Mouse (Mus musculus) gonadal fat pad, adult 2 months (tissue): ENCODE measurements around the gene Inha. TPM values are rescaled to one million over a fixed set of nuclear protein-coding genes. Genes with fewer than 3 reads are reported as not detected.

Source experiments
- DNase-seq: peaks from one replicate; pipeline ENCODE4 v3.0.0-alpha.2; 2012; ENCODE audit warnings: low read depth
- polyA plus RNA-seq: library from polyadenylated mRNA; depleted of rRNA; stranded (reverse); fragments of >200 nt; gene quantifications from 2 replicates; pipeline ENCODE4 v1.2.3, GENCODE M21; 2012

The Inha gene
- polyA plus RNA-seq, 1 experiment: 33.4 TPM

DNA sequence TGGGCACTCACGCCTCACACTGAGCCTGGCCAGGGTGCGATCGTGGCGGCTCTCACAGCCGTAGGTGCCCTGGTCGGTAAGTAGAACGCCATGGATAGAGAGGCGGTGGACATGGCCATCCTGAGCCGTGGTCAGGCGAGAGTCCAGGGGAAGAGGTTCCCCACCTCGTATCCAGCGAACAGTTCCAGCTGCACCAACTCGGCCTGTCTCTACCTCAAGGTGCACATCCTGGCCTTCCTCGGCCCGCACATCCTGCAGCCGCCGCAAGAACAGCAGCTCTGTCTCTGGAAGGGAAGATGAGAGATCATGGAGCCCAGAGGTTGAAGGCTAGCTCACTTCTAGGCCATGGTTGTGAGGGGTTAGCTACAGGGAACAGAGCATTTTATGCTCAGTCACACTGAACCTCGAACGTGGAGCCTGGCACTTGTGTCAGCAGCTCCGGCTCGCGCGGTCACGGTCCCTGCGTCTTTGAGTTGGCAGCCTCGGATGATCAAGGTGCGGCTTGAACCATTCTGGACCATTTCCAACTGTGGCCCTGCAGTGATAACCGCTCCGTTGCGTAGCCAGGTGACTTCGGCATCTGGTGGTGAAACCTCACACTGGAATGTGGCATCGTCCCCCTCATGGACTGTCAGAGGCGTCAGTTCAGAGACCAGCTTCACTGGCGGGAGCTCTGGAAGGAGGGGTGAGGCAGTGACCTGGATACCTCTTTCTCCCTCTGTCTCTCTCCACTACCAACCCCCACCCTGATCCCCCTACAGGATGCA, 15.9 kb upstream of the Inha start:
- DNase-seq: no peak

DNA sequence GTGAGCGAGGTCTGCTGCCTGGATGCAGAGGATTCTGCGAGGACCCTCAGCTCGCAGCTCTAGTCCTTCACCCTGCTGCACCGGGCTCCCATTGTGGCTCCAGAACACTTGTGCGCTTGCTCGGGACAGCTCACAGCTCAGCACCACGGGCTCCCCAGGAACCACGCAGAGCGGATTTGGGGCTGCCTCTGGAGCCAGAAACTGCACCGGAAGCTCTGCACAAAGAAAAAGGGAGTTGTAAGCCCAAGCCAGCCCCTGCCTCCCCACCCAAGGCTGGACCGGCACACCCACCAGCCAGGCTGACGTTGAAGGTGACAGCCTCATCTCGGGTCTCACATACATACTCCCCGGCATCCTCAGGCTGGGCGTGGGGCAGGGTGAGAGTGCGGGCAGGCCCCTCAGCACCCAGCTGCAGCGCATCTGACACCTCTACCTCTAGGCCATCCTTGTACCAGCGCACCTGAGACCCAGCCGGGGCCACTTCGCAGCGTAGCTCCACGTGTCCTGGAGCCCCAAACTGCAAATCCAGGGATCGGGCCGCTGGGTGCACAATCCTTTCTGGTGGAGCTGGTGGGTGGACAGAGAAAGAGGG, 14.2 kb upstream of the Inha start:
- no peak for DNase-seq

DNA sequence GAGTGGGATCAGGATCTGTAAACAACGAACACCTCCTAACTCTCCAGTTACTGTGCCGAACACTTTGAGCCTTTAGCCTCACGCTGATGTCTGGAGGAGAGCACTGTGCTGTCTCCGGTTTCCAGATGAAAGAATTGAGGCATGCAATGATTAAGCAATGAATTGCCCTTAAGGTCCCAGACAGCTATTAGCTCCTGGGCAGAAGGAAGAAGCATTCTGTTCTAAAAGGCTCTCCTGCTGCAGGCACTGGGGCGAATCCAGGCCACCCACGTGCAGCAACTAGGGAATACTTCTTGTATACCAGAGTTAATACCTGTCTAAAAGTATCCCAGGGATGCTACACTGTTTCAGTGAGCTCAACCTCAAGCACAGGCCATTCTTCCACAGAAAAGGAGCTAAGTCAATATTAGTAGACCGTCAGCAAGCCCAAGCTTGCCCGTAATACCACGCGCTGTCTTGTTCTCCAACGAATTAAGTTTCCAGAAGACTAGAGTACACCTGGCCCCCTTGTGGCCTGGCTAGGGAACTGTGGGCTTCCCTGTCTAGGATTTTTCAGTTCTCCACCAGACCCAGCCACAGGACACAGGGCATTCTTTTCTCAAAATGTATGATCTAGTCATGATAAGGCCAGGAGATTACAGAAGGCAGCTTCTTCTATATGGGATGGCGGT, 11.9 kb upstream of the Inha start:
- peak; percentile 27 for DNase-seq

DNA sequence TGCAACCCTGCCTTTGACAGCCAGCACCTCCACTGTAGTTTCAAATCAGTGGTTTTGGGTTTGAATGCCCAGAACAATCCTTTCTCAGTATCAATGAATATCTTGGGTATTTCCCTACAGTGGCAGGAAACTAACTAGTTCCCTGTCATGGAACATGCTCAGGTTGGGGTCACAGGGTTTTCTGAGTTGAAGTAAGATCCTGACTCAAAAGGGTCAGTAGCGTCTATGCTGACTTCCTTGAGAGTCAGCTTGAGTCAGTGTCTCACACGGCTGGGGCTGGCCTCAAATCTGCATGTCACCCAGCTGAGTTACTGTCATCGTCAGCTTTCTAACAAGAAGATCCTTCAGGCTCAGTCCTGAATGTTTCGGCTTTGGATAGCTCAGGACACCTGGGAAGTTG, 8.0 kb upstream of the Inha start:
- no peak for DNase-seq

DNA sequence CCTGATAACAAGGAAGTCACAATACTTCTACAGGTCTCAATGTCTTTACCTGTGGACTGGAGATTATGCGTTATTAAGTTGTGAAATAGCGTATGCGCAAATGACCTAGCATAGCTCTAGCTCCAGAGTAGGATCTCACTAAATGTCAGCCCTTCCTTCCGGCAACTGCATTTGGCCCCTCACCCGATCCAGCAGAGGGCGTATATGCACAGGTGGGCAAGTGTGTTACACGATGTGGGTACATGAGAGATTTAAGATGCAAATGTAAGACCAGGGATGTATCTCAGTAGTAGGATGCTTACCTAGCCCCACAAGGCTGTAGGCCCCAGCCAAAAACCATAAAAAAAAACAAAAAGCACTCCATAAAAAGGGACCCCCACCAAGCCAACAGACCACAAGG, 7.4 kb upstream of the Inha start:
- DNase-seq: no peak

DNA sequence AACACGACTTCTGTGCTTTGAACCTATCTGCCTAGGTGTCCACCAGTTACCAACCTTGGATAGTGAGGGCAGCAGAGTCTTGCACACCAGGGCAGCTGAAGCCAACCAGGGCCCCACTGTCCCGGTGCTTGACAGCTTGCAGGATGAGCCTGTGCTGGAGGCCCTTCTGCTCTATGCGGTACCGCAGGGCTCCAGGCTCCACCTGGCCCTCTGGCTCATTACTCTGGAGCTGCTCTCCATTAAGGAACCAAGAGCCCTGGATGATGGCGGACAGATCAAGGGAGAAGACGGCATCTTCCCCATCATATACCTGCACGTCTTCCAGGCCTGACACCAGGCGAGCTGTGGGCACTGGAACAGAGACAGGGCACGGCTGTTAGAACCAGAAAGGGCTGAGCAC, 5.0 kb upstream of the Inha start:
- no peak for DNase-seq

DNA sequence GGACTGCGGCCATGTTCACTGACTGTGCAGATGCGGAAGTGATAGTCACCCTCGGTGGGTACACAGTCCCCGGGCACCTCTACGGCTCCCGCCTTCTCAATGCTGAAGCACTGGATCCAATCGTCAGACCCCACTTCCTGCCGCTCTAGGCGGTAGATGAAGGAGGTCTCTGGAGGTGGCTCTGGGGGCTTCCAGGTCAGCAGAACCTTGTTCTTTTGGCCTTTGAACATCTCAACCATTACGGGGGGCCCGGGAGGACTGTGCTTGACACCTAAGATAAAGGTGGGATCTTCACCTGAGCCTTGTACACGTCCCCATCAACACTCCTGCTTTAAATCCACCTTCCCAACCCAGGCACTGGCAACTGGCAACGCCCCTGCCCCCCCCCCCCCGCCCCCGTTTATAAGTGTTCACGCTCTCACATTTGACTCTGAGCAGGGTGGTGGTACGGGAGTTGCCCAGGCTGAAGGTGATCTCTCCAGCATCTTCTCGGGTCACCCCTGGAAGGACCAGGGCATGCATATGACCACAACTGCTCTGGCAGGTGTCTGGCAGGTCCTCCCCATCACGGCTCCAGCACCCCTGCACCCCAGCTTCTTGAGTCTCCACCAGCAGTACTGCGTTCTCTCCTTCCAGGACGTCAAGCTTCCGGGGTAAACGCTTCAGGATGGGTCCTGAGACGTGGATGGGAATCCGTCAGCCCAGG, 3.8 kb upstream of the Inha start:
- DNase-seq: no peak

DNA sequence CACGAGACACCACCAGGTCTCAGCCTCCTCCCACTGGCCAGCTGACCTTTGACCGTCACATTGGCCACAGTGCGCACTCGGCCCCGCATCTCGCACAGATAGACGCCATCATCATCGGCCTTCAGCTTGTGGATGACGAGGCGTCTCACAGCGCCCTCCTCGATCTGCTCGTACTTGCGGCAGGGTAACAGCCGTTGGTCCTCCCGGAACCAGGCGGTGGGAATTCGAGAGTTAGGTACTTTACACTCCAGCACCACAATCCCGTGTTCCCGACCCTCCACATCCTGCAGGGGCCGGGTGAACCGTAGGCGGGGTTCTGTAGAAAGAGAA, 3.3 kb upstream of the Inha start:
- no peak for DNase-seq

DNA sequence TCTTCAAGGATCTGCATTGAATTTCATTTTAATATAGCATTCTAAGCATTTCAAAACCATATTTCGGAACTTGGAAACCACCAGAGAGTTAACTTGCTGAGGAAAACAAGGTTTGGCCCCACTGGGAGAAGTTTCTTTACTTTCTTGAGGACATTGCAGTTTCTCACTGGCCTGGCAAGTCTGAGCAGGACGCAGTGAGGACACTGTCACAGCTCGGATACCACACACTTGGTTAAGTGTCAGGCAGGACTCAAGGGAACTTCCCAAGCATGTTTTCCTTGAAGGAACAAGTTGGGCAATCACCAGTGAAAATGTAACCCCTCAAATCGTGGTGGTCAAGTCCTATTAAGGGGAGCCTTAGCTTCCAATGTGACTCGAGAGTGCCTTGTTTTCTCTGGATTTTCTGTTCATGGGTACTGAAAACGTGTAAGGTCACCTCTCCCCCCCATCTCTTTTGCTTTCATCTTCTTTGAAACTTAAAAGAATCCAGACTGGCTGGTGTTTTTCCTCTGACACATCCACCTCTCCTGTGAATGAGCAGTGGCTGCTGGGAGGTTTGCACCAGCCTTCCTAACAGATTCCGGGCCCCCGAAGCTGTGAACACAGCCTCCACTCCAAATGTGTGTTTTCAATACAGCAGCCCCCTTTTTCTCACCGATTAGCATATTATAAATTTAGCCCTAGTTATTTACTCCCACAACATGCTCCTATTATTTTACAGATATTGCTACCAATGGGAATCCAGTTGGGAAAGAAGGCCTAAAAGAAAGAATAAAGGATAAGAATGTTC, 2.4 kb upstream of the Inha start:
- no peak for DNase-seq

DNA sequence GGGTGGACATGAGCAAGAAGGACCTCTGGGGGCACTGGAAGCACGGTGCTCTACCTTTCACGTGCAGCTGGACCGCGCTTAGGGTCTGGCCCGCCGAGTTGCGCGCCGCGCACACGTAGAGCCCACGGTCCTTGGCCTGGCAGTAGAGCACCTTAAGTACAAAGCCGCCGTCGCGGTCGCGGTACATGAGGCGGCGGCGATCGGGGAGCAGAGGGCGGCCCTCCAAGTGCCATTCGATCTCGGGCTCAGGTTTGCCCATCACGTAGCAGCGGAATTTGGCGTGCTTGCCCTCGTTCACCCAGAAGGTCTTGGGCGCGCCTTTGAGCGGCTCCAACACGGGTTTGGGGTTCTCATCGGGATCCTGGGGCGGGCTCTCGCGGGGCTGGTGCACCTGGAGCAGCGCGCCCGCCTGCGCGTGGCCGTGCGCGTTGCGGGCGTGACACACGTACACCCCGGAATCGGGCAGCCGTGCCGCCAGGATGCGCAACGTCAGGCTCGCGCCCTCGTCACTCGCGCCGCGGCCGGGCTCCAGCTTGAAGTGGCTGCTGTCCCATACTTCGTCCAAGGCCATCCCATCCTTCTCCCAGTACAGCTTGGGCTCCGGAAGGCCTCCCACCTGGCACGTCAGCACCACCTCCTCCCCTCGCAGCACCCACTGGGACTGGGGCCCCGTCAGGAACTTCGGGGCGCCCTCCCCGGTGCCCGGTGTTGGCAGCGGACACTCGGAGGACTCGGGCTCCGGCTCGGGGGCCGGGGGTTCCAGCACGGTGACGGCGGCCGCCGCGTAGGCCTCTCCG, 1.5 kb upstream of the Inha start:
- no peak for DNase-seq

DNA sequence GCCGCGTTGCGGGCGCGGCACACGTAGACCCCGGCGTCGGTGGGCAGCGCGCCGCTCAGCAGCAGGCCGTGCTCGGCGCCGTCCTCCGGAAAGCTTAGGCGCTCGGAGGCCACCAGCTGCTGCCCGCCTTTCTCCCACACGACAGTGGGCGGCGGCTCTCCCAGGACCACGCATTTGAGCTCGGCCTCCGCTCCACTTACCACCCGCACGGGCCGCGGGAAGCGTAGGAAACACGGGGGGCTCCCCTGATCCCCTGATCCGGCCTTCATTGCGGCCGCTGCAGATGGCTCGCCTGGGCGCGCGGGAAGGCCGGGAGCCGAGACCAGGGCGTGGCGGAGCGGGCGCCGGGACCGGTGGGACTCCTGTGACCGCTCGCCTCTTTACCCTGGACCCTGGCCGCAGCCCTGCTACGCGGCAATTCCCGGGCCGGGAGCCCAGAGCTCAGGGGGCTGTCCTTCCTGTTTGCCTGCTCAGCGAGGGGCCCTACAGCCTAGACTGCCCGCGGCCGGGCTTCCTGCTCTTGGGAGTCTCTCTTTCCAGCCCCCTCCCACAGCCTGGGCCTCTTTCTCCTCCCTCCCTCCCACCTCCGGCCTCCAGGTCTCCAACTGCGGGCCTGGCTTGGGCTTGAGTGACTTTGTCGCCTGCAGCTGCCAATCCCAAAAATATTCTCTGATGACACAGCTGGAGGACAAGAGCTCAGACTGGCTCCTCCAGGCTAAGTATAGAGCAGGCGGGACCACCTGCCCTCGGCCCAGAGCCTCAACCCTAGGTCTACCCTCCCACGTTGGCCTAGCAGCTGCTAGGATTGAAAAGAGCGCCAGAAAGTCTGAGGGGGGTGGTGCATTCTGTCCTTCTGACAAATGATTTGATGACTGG, 683 bp upstream of the Inha start, which contains the start of gene Obsl1:
Gene Obsl1, minus strand, starts transcription at position 497 of the 876 bp plus-strand sequence.
- no peak for DNase-seq

DNA sequence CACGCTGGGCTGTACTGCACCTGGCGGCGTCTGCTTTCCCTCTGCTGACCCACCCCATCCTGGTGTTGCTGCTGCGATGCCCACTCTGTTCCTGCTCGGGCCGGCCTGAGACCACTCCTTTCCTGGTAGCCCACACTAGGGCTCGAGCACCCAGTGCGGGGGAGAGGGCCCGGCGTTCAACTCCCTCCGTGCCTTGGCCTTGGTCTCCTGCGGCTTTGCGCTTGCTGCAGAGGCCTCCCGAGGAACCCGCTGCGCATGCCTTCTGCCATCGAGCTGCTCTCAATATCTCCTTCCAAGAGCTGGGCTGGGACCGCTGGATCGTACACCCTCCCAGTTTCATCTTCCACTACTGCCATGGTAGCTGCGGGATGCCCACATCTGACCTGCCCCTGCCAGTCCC, 2.7 kb downstream of the Inha start:
- DNase-seq: no peak

DNA sequence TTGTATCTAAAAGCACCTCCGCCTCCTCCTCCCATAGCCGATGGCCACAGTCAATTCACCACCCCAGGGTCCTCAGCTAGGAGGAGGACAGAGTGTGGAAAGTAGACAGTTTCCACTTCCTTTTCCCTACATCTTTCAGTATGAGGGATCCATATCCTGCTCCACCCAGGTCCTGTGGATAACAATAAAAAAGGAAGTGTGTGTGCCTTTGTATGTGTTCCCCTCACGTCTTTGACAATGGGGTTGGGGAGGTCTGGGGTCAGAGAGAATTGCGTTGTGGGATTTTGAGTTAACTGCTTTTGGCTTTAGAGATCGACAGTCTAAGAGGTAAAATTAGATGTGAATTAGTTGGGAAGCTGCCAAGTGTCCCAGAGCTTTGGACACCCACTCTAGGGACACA, 3.3 kb downstream of the Inha start:
- no peak for DNase-seq

DNA sequence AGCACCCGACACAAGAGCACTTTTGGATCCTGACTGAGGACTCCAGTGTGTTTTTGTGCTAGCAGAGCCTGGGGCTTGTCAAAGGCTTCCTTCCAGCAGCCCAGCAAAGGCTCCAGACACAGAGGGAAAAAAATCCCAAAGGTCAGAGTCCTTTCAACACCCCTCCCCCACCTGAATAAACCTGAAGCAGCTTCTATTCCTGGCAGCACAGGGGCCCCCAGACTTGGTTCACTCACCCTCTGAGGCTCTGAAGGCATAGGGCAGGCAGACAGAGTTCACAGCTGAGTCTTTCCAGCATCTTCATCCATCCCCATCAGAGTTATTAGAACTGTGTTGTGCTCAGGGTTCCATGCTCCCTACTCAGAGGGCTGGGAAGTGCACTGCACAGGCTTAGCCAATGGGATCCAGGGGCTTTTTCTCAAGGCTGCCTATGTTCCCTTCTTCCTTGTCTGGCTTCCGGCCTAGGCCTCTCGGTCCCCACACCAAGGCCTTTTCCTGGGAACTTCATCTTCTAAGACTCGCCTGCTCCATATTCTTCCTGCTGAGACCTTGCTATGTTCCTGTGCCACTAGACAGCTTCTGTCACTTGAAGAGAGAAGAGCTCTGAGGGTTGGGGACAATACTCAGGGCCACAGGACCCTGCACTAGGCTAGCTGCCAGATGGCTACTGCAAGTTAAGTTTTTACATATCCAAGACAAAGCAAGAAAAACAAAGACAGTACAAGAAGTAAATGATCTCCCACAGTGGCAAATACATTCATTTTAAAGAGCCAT, 4.7 kb downstream of the Inha start:
- DNase-seq: no peak

DNA sequence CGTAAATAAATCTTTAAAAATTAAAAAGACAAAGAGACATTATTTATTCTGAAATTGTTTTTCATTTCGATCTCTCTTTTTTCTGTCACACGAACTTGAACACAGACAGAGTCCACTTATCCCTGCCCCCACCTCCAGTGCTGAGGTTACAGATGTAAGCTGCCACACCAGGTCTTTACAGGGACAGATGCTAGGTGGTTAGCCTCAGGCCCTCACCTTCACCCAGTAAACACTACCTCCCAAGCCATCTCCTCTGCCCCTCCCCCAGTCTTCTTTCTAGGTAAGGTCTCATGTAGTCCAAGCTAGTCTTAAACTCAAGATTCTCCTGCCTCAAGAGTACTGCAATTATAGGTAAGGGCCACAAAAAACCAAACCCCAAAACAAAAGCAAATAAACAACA, 5.7 kb downstream of the Inha start:
- no peak for DNase-seq

DNA sequence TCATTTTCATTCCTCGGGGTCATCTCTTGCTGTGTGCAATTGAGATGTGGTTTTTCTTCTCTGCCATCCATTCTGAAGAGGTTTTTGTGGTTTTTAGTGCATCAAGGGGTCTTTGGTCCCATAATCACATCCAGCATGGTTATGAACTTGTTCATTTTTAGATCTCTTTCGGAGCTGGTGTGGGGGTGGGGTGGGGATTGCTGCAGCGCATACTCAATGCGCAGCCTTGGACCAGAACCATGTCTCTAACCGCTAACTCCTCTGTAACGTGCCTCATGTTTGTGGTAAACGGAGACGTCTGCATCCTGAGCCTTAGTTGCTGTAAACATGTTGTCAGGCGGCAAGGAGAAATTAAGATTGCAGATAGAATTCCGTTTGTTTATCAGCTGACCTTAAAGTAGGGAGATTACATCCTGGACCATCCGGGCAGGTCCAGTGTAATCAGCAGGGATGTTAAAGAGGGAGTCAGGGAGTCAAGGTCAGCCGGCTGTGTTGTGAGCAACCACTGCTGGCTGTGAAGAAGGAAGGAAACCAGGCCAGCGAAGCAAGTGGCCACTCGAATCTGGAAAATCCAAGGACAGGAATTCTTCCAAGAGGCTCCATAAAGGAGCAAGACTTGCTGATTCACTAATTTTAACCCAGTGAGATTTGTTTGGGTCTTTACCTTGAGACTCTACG, 10.0 kb downstream of the Inha start:
- DNase-seq: no peak

DNA sequence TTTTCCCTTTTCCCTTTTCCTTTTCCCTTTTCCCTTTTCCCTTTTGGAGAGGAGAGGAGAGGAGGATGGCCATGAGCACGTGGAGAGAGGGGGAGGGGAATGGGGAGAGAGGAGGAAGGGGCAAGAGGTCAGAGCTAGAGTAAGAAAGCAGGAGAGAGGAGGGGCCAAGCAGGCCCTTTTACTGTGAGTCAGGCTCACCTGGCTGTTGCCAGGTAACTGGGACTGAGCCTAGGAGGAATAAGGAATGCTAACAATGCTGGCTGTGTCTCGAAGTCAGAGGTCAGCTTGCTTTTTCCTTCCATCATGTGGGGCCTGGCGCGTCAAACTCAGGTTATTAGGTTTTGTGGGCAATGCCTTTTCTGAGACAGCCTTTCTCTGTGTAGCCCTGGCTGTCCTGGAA, 11.1 kb downstream of the Inha start:
- DNase-seq: no peak

DNA sequence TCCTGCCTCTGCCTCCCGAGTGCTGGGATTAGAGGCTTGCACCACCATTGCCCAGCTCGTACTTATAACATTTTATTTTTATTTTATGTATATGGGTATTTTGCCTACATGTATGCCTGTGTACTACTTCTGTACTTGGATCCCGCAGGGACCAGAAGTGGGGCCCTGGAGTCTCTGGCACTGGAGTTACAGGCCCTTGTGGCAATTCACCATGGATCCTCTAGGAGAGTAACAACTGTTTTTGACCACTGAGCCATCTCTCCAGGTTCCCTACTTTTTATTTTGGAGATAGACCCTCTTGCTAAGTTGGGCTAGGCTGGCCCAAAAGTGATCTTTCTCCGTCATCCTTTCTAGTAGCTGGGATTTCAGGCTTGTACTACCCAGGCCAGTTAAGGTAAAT, 11.6 kb downstream of the Inha start:
- no peak for DNase-seq

DNA sequence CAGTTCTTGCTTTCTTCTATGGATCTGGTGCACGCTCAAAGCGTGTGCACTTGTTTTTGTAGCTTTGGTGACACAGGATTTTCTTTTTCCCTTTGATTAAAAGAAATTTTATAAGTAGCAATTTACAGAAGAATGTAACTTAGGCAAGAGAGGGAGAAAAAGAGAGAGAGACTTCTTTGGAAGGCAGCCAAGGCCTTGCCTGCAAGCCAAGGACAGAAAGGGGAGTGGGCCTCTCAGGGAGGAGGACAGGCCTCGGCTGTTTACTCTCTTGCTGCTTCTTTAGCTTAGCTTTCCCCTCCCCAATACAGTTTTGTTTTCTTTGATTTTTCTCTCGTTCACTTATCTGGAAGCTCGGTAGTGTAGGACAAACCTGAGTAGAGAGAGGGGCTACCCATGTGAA, 12.7 kb downstream of the Inha start:
- DNase-seq: no peak
